Mouse (Mus musculus) hindbrain, postnatal 0 days (tissue): ENCODE results near the gene Ebf1. TPM values are rescaled to one million over a fixed set of nuclear protein-coding genes. Genes with fewer than 3 reads are reported as not detected.
A peak's percentile ranks its signal among the peaks of the same experiment; 100 is the strongest.

Source experiments
- ATAC-seq: fragments of 200-750 bp; cut with Nextera tagmentation; 2 replicates; pipeline ENCODE4 v1.8.0; 2017; ENCODE audit warnings: mild to moderate bottlenecking, moderate TSS enrichment, moderate library complexity
- DNase-seq: peaks from one replicate; pipeline ENCODE4 v3.0.0-alpha.2; 2015; ENCODE audit warnings: low spot score
- H3K27ac ChIP-seq: fragments of 300-500 bp; sonication (generic); 2 replicates; pipeline ENCODE4 v1.5.1; 2014; ENCODE audit warnings: mild to moderate bottlenecking
- H3K27me3 ChIP-seq: fragments of 300-500 bp; sonication (generic); 2 replicates; pipeline ENCODE4 v1.6.1; 2014; ENCODE audit warnings: low read length, mixed read lengths; ENCODE audit not compliant: insufficient read depth
- H3K36me3 ChIP-seq: fragments of 300-500 bp; sonication (generic); 2 replicates; pipeline ENCODE4 v1.6.1; 2014; ENCODE audit warnings: low read length, mixed read lengths; ENCODE audit not compliant: insufficient read depth
- H3K4me1 ChIP-seq: fragments of 300-500 bp; sonication (generic); 2 replicates; pipeline ENCODE4 v1.6.1; 2014; ENCODE audit warnings: antibody characterized with exemption, low read length, mixed read lengths; ENCODE audit not compliant: insufficient read depth
- H3K4me2 ChIP-seq: fragments of 300-500 bp; sonication (generic); 2 replicates; pipeline ENCODE4 v1.6.1; 2014; ENCODE audit warnings: low read depth, mild to moderate bottlenecking, low read length, moderate library complexity, mixed read lengths
- H3K4me3 ChIP-seq: fragments of 300-500 bp; sonication (generic); 2 replicates; pipeline ENCODE4 v1.5.1; 2014; ENCODE audit warnings: low read length
- H3K9ac ChIP-seq: fragments of 300-500 bp; sonication (generic); replicated peaks from 2 replicates; pipeline ENCODE4 v1.6.1; 2014; ENCODE audit warnings: mild to moderate bottlenecking, low read length, moderate library complexity, mixed read lengths
- H3K9me3 ChIP-seq: fragments of 300-500 bp; sonication (generic); 2 replicates; pipeline ENCODE4 v1.6.1; 2016; ENCODE audit warnings: low read length, mixed read lengths
- CTCF ChIP-seq: IDR thresholded peaks from 2 replicates; pipeline ENCODE4 v1.5.1; 2016; ENCODE audit warnings: antibody characterized with exemption, control low read depth, low read depth
- WGBS: fragments of 180-500 bp; shearing (Covaris S2); extraction: QIAGEN DNeasy Blood & Tissue Kit; methylation state at CpG from one replicate; pipeline ENCODE4 v1.1.7; 2014; 5-methylcytosine and 5-hydroxymethylcytosine counted together
- polyA plus RNA-seq: library from polyadenylated mRNA; unstranded; fragments of >200 nt; fragmentation: Nextera tagmentation; extraction: Ambion mirVana; gene quantifications from 2 replicates; pipeline ENCODE4 v1.2.1, GENCODE M21; 2015
- total RNA-seq: library from RNA; depleted of rRNA; stranded (reverse); fragments of >200 nt; gene quantifications from 2 replicates; pipeline ENCODE4 v1.2.3, GENCODE M21; 2014

Ebf1 gene
- total and polyA plus RNA-seq, 2 experiments from 2014 or later, result 67.1 to 71.7 TPM

DNA sequence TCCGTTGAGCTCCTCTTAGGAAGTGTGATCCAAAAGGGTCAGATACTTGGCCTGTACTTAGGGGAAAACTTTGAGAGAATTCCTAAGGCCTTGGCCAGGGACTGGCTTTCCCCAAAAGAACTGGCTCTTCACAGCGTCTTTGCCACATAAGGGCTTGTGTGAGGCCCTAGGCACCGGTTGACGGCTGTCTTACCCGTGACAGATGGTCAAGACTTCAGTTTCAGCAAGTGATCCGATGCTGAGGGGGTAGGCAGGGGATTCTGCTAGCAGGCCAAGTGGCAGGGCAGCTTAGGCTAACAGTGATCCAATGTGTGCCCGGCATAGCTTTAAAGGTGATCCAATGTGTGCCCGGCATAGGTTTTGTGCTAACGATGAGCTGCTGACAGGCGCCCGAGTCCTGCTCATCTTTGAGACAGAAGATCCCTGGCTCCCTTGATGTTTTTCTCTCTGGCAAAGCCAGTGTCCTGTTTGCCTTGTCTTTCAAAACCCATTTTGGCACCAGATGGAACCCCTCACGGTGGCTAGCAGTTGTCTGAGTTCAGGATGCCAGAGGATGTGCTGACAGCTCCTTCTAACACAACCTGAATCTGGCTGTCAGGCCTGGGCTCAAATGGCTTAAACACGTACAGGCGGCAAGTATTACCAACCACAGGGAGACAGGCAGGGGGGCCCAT, 249.5 kb downstream of the Ebf1 start:
- H3K4me3 ChIP-seq, result no peak overlapping the region
- ATAC-seq (peak; percentile 75), DNase-seq (peak; percentile 66)
- 42% methylated on average over 14 of the region's 14 CpGs for WGBS
- no peaks in the 10 kb centered on the region for H3K4me1 ChIP-seq
- TF ChIP-seq CTCF, result no peak
- H3K9ac ChIP-seq, result no peak overlapping the region
- H3K4me2 ChIP-seq, result no peak overlapping the region
- 0 out of 2 replicates have a peak overlapping the region, but pooled peaks have one; percentile 29 for H3K27ac ChIP-seq
- no peaks in the 10 kb centered on the region for H3K27me3 ChIP-seq
- no peaks in the 10 kb centered on the region for H3K36me3 ChIP-seq
- H3K9me3 ChIP-seq, result no peaks in the 10 kb centered on the region

DNA sequence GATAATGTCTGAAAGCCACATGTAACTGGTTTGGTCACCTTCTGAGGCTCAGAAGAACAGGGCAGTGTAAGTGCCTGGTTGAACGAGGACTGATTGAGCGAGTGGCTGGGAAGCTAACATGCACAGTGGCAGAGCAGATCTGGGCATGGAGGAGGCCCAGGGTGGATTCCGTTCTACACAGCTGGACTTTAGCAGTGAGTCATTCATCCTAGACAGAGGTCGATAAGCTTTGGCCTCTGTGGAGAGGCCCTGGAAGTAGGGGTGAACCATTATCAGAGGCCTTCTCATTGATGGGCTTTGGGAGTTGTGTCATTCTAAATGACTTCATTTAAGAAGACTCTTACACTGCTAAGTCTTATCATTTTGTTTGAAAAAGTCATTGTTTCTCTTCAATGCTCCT, 250.3 kb downstream of the Ebf1 start:
- ATAC-seq (no peak), DNase-seq (no peak)
- TF ChIP-seq CTCF, result no peak
- H3K4me1 ChIP-seq, result no peaks in the 10 kb centered on the region
- H3K36me3 ChIP-seq, result no peaks in the 10 kb centered on the region
- no peak overlapping the region for H3K4me2 ChIP-seq
- H3K9me3 ChIP-seq, result no peaks in the 10 kb centered on the region
- 64% methylated on average over 4 of the region's 4 CpGs for WGBS
- no peak overlapping the region for H3K4me3 ChIP-seq
- no peaks in the 10 kb centered on the region for H3K27me3 ChIP-seq
- no peak overlapping the region for H3K9ac ChIP-seq
- no peak overlapping the region for H3K27ac ChIP-seq

GRCm38 (mm10) chr11:44873876-44874275, 256.8 kb downstream of the Ebf1 start:
- no peaks in the 10 kb centered on the region for H3K27me3 ChIP-seq
- no peaks in the 10 kb centered on the region for H3K36me3 ChIP-seq
- 52% methylated on average over 1 of the region's 1 CpGs for WGBS
- no peak overlapping the region for H3K4me3 ChIP-seq
- no peak overlapping the region for H3K9ac ChIP-seq
- DNase-seq (no peak), ATAC-seq (no peak)
- no peaks in the 10 kb centered on the region for H3K4me1 ChIP-seq
- no peak overlapping the region for H3K4me2 ChIP-seq
- H3K9me3 ChIP-seq, result no peaks in the 10 kb centered on the region
- no peak overlapping the region for H3K27ac ChIP-seq
- TF ChIP-seq CTCF, result no peak

- peak; percentile 26 for DNase-seq
These were observed 258.1 kb downstream of the Ebf1 start for GRCm38 (mm10) chr11:44875171-44875570.

DNA sequence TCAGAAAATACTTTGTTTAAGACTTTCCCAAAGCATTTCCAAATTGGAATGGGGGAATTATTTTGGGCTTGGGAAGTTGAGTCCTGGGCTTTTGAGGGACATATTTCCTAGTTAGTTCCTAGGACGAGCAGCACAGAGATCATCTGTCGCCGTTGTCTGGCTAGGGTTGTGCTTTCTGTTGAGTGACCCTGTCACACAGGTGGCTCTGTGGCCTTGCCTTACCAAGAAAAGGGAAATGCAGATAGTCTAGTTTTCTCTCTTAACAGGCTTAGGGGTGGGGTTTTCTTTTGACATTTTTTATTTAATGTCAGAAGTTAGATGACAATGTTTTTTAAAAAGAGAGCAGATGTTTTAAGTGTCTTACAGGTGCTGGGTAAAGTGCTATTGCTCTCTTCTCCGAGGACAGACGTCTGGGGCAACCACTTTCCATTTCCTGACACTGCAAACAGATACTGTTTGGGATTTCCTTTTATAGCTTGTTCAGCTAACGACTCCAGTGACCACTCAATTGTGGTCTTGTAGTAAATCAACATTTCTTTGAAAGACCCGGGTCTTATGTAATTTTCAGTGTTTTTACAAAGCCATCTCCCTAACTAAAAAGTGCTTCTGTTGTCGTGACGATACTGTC, 264.1 kb downstream of the Ebf1 start:
- ATAC-seq, result no peak
- Histone ChIP-seq H3K4me2 (no peak overlapping the region), H3K4me1 (no peaks in the 10 kb centered on the region), H3K9me3 (no peaks in the 10 kb centered on the region), H3K9ac (no peak overlapping the region), H3K27ac (no peak overlapping the region), H3K4me3 (no peak overlapping the region), H3K36me3 (no peaks in the 10 kb centered on the region), H3K27me3 (no peaks in the 10 kb centered on the region)
- 73% methylated on average over 9 of the region's 9 CpGs for WGBS
- TF ChIP-seq CTCF, result no peak
- DNase-seq, result no peak

More at GRCm38 (mm10) chr11:44875171-44875570, 258.1 kb downstream of the Ebf1 start:
- Histone ChIP-seq H3K4me3 (no peak overlapping the region), H3K4me2 (no peak overlapping the region), H3K27me3 (no peaks in the 10 kb centered on the region), H3K36me3 (no peaks in the 10 kb centered on the region), H3K9ac (no peak overlapping the region), H3K27ac (no peak overlapping the region), H3K4me1 (no peaks in the 10 kb centered on the region), H3K9me3 (no peaks in the 10 kb centered on the region)
- TF ChIP-seq CTCF, result no peak
- 55% methylated on average over 3 of the region's 3 CpGs for WGBS
- no peak for ATAC-seq

DNA sequence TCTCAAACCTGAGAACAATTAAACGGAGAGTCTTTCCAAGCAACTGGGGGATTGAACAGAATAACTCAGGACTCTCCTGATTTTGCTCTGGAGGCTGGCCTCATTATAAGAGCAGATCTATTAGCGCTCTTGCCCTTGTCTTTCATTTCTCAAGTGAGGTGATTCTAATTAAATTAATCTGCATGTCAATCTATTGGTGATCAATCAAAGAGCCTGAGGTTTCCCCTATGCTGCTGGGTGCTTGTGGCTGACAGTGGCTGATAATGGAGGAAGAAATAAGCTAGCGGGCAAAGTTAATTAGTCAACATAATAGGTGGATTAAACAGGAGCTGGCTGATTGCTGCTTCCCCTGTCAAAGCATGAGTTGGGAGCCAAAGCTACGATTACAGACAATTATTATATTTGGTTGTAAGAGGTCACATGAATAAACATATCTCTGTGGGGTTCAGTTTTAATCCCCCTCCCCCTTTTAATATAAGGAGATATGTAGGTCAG, 265.4 kb downstream of the Ebf1 start:
- Histone ChIP-seq H3K4me2 (no peak overlapping the region), H3K27me3 (no peaks in the 10 kb centered on the region), H3K36me3 (no peaks in the 10 kb centered on the region), H3K4me3 (no peak overlapping the region), H3K9ac (no peak overlapping the region), H3K27ac (no peak overlapping the region), H3K9me3 (no peaks in the 10 kb centered on the region), H3K4me1 (no peaks in the 10 kb centered on the region)
- TF ChIP-seq CTCF, result no peak
- 33% methylated on average over 4 of the region's 4 CpGs for WGBS
- no peak for DNase-seq
- ATAC-seq, result no peak; the same call in 1 of the 2 replicates

GRCm38 (mm10) chr11:44884337-44884736, 267.2 kb downstream of the Ebf1 start:
- no peaks in the 10 kb centered on the region for H3K36me3 ChIP-seq
- no peaks in the 10 kb centered on the region for H3K27me3 ChIP-seq
- no peaks in the 10 kb centered on the region for H3K9me3 ChIP-seq
- H3K27ac ChIP-seq, result no peak overlapping the region
- WGBS, result 82% methylated on average over 3 of the region's 3 CpGs
- H3K9ac ChIP-seq, result no peak overlapping the region
- no peak for TF ChIP-seq CTCF
- no peak overlapping the region for H3K4me2 ChIP-seq
- no peaks in the 10 kb centered on the region for H3K4me1 ChIP-seq
- ATAC-seq (no peak), DNase-seq (no peak)
- H3K4me3 ChIP-seq, result no peak overlapping the region
